Mouse (Mus musculus) liver, embryonic 14.5 days (tissue): ENCODE measurements around the gene Nectin2.

Experiments
- CTCF ChIP-seq: IDR thresholded peaks from 2 replicates; pipeline ENCODE4 v1.5.1; 2016; ENCODE audit warnings: antibody characterized with exemption, low read depth, control low read depth
- EP300 ChIP-seq: IDR thresholded peaks from 2 replicates; pipeline ENCODE4 v1.6.1; 2016; ENCODE audit warnings: antibody characterized with exemption, low read depth

DNA sequence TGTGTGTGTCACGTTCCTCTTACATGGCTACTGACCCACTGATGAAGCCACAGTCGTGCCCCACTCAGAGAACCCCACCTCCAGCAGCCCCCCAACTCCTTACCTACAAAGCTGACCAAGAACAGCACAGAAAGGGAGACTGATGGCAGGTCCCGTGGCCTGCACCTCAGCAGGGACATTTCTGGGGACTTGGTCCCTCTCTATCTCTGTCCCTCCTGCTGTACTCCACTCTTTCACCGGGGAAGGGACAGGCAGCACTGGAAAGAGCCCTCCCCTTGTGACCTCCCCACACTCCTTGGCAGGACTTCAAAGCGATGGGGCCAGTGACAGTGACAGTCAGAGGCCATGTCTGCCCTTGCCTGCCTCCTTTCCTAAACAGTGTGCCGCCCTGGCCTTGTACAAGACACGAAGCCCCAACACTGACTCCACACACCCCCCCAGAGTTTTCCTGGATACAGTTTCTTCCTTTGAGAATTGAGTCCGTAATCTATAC, 69.0 kb downstream of the Nectin2 start, which contains the start of the genes Gm44805 and Apoc4:
- TF ChIP-seq EP300, result no peak
- TF ChIP-seq CTCF, result no peak
